8 mouse cellular contexts compared by ENCODE assay signal in the genomic region with DNA sequence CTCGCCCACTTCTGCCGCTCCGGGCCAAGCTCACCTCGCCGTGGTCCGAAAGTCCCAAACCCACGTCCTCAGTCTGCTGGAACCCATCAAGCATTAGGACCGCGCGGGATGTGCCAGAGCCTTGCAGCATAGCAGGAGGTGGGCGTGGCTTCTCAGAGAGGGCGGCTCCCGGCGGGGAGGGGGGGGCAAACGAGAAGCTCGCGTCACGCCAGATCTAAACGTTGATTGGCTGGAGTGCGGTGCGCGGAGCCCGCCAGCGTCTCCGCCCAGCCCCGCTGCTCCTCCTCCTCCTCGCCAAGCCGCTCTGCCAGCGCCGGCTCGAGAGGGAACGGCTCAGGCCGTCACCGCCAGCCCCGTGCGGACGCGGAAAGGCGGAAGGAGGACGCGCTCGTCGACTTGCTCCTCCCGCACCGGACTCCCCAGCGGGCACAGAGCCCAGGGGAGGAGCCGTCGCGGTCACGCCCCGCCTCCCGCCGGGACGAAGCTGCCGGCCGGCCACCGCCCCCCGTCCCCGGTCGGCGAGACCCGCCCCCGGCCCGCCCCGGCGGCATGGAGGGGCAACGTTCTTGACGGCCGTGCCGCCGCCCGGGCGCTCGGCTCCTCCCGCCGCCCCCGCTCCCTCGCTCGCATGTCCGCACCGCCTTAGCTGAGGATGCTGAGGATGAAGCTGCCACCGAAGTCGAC. TPM values are rescaled to one million over a fixed set of nuclear protein-coding genes. Genes with fewer than 3 reads are reported as not detected.
DNase-seq lines count a peak whose midpoint lies in the region; ATAC-seq and TF ChIP-seq lines count a peak whose summit lies in the region.

A gene (plus strand): TSS at position 269 of the 684 bp plus-strand sequence.

- H3K36me3 ChIP-seq in forebrain, embryonic 10.5 days (replicated peaks), result no peaks in the 10 kb centered on the region
- no peaks in the 10 kb centered on the region for H3K36me3 ChIP-seq in heart, embryonic 15.5 days
- no peaks in the 10 kb centered on the region for H3K36me3 ChIP-seq in liver, embryonic 14.5 days (replicated peaks; ENCODE audit: control insufficient read depth, insufficient read depth, low read depth)
- H3K36me3 ChIP-seq in neural tube, embryonic 11.5 days (ENCODE audit: control insufficient read depth, insufficient read depth, low read length), result no peaks in the 10 kb centered on the region
- no peaks in the 10 kb centered on the region for H3K36me3 ChIP-seq in stomach, postnatal 0 days (ENCODE audit: control insufficient read depth, insufficient read depth, low read length)

- no peak for TF ChIP-seq CTCF in liver, embryonic 14.5 days (IDR thresholded peaks at IDR 0.05; ENCODE audit: low read depth)
- no peak for TF ChIP-seq CTCF in stomach, postnatal 0 days (IDR thresholded peaks at IDR 0.05; ENCODE audit: low read depth)

- no peak for TF ChIP-seq EP300 in liver, embryonic 14.5 days (IDR thresholded peaks at IDR 0.05; ENCODE audit: low read depth)
- no peak for TF ChIP-seq EP300 in stomach, postnatal 0 days (optimal IDR thresholded peaks at IDR 0.05)

- WGBS in forebrain, embryonic 10.5 days, result under 1% methylated on average over 70 of the region's 83 CpGs
- under 1% methylated on average over 71 of the region's 83 CpGs for WGBS in heart, embryonic 15.5 days
- WGBS in liver, embryonic 14.5 days (ENCODE audit: insufficient replicate concordance), result under 1% methylated on average over 69 of the region's 83 CpGs
- 1% methylated on average over 56 of the region's 83 CpGs for WGBS in neural tube, embryonic 11.5 days
- WGBS in stomach, postnatal 0 days, result 1% methylated on average over 46 of the region's 83 CpGs

- ATAC-seq in heart, embryonic 15.5 days (replicated peaks; ENCODE audit: insufficient number of reproducible peaks, insufficient read depth, low FRiP score, low read depth), result peak; percentile 91
- ATAC-seq in liver, embryonic 14.5 days (ENCODE audit: insufficient read depth), result peak; percentile 88
- ATAC-seq in neural tube, embryonic 11.5 days (ENCODE audit: insufficient read depth, low FRiP score, low TSS enrichment), result peak; percentile 95
- ATAC-seq in stomach, postnatal 0 days (ENCODE audit: low FRiP score, low TSS enrichment), result peak; percentile 97

- H3K9me3 ChIP-seq in forebrain, embryonic 10.5 days, result no peaks in the 10 kb centered on the region
- H3K9me3 ChIP-seq in heart, embryonic 15.5 days (replicated peaks), result no peaks in the 10 kb centered on the region
- H3K9me3 ChIP-seq in liver, embryonic 14.5 days (ENCODE audit: control insufficient read depth, low read length), result no peaks in the 10 kb centered on the region
- H3K9me3 ChIP-seq in neural tube, embryonic 11.5 days (ENCODE audit: control insufficient read depth, low read length), result no peaks in the 10 kb centered on the region
- no peaks in the 10 kb centered on the region for H3K9me3 ChIP-seq in stomach, postnatal 0 days (ENCODE audit: control insufficient read depth, low read length)

- peak within 1 kb of the TSS; percentile 81 for H3K4me2 ChIP-seq in heart, embryonic 15.5 days
- H3K4me2 ChIP-seq in liver, embryonic 14.5 days (ENCODE audit: low read depth), result peak within 1 kb of the TSS; percentile 83
- peak within 1 kb of the TSS; percentile 99 for H3K4me2 ChIP-seq in neural tube, embryonic 11.5 days (ENCODE audit: low read depth)
- peak within 1 kb of the TSS; percentile 94 for H3K4me2 ChIP-seq in stomach, postnatal 0 days (replicated peaks; ENCODE audit: low read depth)

- peak; percentile 98 to 99 for DNase-seq in CD8-positive naive resting alpha-beta T cell, adult 2 months (ENCODE audit: low read depth in 2 of 2, low spot score in 2 of 2)
- peak; percentile 95 for DNase-seq in c-Kit-positive CD71-negative TER-119-negative erythroid progenitor cells, embryonic 14.5 days (ENCODE audit: low read depth)
- peak; percentile 97 for DNase-seq in forebrain, embryonic 10.5 days (ENCODE audit: extremely low spot score, low spot score)
- peak; percentile 99 to 100 for DNase-seq in kidney, postnatal 25 days
- peak; percentile 91 to 94 (median 93) for DNase-seq in liver, embryonic 14.5 days (ENCODE audit: low read depth in 3 of 3, low spot score in 3 of 3)
- DNase-seq in neural tube, embryonic 11.5 days (ENCODE audit: low spot score), result peak; percentile 99
- DNase-seq in stomach, postnatal 0 days (ENCODE audit: low spot score), result peak; percentile 99

- peaks cover 14% of the 10 kb centered on the region for H3K27me3 ChIP-seq in forebrain, embryonic 10.5 days (ENCODE audit: poor library complexity, severe bottlenecking)
- no peaks in the 10 kb centered on the region for H3K27me3 ChIP-seq in heart, embryonic 15.5 days
- no peaks in the 10 kb centered on the region for H3K27me3 ChIP-seq in liver, embryonic 14.5 days (ENCODE audit: control insufficient read depth, insufficient read depth, low read length)
- H3K27me3 ChIP-seq in neural tube, embryonic 11.5 days (ENCODE audit: control insufficient read depth, insufficient read depth, low read length), result no peaks in the 10 kb centered on the region
- no peaks in the 10 kb centered on the region for H3K27me3 ChIP-seq in stomach, postnatal 0 days (ENCODE audit: control insufficient read depth, insufficient read depth, low read length)

- peak within 1 kb of the TSS; percentile 91 for H3K27ac ChIP-seq in forebrain, embryonic 10.5 days
- peak within 1 kb of the TSS; percentile 97 for H3K27ac ChIP-seq in heart, embryonic 15.5 days
- peak within 1 kb of the TSS; percentile 90 for H3K27ac ChIP-seq in liver, embryonic 14.5 days
- peak within 1 kb of the TSS; percentile 87 for H3K27ac ChIP-seq in neural tube, embryonic 11.5 days (ENCODE audit: low read depth, low read length)
- peak within 1 kb of the TSS; percentile 98 for H3K27ac ChIP-seq in stomach, postnatal 0 days (replicated peaks)

- H3K9ac ChIP-seq in heart, embryonic 15.5 days, result peak within 1 kb of the TSS; percentile 87
- peak within 1 kb of the TSS; percentile 79 for H3K9ac ChIP-seq in liver, embryonic 14.5 days (replicated peaks)
- H3K9ac ChIP-seq in neural tube, embryonic 11.5 days (ENCODE audit: low read length), result peak within 1 kb of the TSS; percentile 77
- peak within 1 kb of the TSS; percentile 83 for H3K9ac ChIP-seq in stomach, postnatal 0 days (ENCODE audit: low read length)

- peaks cover 45% of the 10 kb centered on the region for H3K4me1 ChIP-seq in forebrain, embryonic 10.5 days
- H3K4me1 ChIP-seq in heart, embryonic 15.5 days (replicated peaks), result peaks cover 38% of the 10 kb centered on the region
- H3K4me1 ChIP-seq in liver, embryonic 14.5 days (replicated peaks; ENCODE audit: control insufficient read depth in 2 of 2, insufficient read depth in 2 of 2, low read length in 1 of 2), result peaks cover 12 to 23% of the 10 kb centered on the region in 2 experiments
- H3K4me1 ChIP-seq in neural tube, embryonic 11.5 days (ENCODE audit: control insufficient read depth, insufficient read depth, low read length), result peaks cover 12% of the 10 kb centered on the region
- 0 out of 2 replicates have a peak, but pooled peaks cover 4% of the 10 kb centered on the region for H3K4me1 ChIP-seq in stomach, postnatal 0 days (replicated peaks; ENCODE audit: control insufficient read depth, insufficient read depth)

- H3K4me3 ChIP-seq in forebrain, embryonic 10.5 days, result peak within 1 kb of the TSS; percentile 87
- H3K4me3 ChIP-seq in heart, embryonic 15.5 days, result peak within 1 kb of the TSS; percentile 84
- peak within 1 kb of the TSS; percentile 74 to 79 for H3K4me3 ChIP-seq in liver, embryonic 14.5 days (ENCODE audit: insufficient read depth in 1 of 2, low read depth in 2 of 2, low read length in 2 of 2)
- peak within 1 kb of the TSS; percentile 78 for H3K4me3 ChIP-seq in neural tube, embryonic 11.5 days (ENCODE audit: low read depth, low read length)
- peak within 1 kb of the TSS; percentile 88 for H3K4me3 ChIP-seq in stomach, postnatal 0 days (ENCODE audit: low read depth, low read length)

RNA-seq across cellular contexts. Expression of the gene that starts here (rescaled TPM):
- polyA plus RNA-seq in forebrain, embryonic 10.5 days (2016; fragmentation: Nextera tagmentation; extraction: Ambion mirVana), result 2.1 and 2.4 TPM in 2 replicates
- 1.7 and 2.3 TPM in 2 replicates for polyA plus RNA-seq in heart, embryonic 15.5 days (2015; fragmentation: Nextera tagmentation; extraction: Ambion mirVana)
- polyA plus RNA-seq in liver, embryonic 14.5 days (2012; rRNA removed), result 4.3 and 4.9 TPM in 2 replicates
- 1.0 and 1.4 TPM in 2 replicates for polyA plus RNA-seq in liver, embryonic 14.5 days (2014; fragmentation: Nextera tagmentation; extraction: Ambion mirVana)
- polyA plus RNA-seq in neural tube, embryonic 11.5 days (2014; fragmentation: Nextera tagmentation; extraction: Ambion mirVana), result 1.9 and 2.6 TPM in 2 replicates
- 1.2 and 1.5 TPM in 2 replicates for polyA plus RNA-seq in stomach, postnatal 0 days (2015; fragmentation: Nextera tagmentation; extraction: Ambion mirVana)

Comparison
In these comparisons a context has a peak if more than half of its experiments do, and no peak if none do; other contexts are left out.
1. Peak in every context shown above with its lines: DNase-seq, ATAC-seq, H3K4me3 ChIP-seq and H3K27ac ChIP-seq.